Mouse (Mus musculus): ENCODE data around the gene Rtl1.
A peak's percentile ranks its signal among the peaks of the same experiment; 100 is the strongest.

The Rtl1 gene

GRCm38 (mm10) chr12:109582185-109582584, 17.9 kb downstream of the Rtl1 start:
- DNase-seq (ENCODE audit: inconsistent age in 2 of 2, low spot score in 1 of 2), result no peak

DNA sequence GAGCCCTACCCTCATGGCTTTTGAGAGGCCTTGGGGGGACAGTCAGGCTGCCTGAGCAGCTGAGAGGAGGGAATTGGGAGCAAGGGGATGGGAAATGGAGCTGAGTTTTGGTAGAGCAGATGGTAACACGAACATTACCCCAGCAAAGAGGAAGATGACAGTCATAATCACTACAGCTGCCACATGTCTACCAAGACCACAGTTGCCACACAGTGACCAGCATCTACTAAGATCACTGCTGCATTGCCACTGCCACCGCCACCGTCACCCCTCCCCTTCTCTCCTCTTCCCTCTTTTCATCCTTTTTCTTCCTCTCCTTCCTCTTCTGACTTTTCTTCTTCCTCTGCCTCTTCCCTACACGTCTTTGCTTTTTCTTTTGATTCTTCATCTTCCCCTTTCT, 27.9 kb downstream of the Rtl1 start:
- DNase-seq (ENCODE audit: inconsistent age in 2 of 2, low spot score in 1 of 2), result no peak

DNA sequence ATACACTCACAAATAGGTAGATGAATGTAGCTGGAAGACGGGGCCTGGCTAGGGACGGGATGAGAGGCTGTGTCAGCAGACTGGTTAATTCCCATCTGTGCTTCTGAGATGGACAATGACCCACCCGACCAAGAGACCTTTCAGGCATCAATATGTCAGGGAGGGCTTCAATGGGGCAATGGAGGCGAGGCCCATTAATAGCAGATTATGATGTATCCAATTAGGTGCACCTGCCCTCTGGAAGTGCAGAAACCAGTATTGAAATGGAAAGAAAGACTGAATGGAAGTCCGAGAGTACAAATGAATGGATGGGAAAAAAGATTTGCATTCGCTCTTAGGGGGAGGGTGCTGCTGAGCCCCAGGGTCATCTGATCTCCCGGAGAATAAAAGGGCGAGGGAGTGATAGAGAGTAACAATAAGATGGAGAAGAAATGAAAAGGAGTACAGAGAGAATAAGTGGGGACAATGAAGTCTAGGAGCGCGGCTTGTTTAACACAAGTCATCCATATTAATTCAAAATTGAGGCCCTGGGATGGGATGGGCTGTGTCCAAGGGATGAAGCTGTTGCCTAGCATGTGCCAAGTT, 39.9 kb downstream of the Rtl1 start:
- no peak for DNase-seq (ENCODE audit: inconsistent age in 2 of 2, low spot score in 1 of 2)

GRCm38 (mm10) chr12:109558891-109559487, 41.1 kb downstream of the Rtl1 start:
- no peak for DNase-seq (ENCODE audit: inconsistent age in 2 of 2, low spot score in 1 of 2)

DNA sequence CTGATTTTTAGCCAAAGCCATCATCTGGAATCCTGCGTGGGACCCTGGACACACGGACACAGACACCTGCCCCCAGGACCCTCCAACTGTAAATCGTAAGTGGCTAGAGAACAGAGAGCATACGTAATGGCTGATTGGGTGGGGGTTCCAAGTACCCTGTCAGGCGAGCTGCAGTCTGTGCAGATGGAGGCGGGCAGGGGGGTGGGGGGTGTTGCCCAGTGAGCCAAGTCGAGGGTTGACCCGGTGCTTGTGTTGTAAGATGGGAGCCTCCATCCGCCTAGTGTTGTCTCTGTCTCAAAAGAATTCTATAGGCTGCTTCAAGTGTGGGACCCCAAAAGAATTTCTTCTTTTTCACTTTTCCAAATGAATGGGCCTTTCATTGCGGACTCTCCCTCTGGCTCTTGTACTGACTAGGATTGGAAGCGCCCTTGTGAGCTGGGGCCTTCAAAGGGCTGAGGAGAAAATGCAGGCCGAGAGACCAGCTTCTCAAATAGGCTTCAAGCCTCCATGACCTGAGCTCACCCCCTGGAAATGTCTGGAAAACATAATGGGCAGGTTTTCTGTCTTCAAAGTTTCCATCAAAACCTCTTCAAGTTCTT, 41.8 kb downstream of the Rtl1 start:
- DNase-seq (ENCODE audit: inconsistent age in 2 of 2, low spot score in 1 of 2), result no peak

- DNase-seq (ENCODE audit: inconsistent age in 2 of 2, low spot score in 1 of 2), result no peak
Measured at GRCm38 (mm10) chr12:109555837-109556409, 44.2 kb downstream of the Rtl1 start.

DNA sequence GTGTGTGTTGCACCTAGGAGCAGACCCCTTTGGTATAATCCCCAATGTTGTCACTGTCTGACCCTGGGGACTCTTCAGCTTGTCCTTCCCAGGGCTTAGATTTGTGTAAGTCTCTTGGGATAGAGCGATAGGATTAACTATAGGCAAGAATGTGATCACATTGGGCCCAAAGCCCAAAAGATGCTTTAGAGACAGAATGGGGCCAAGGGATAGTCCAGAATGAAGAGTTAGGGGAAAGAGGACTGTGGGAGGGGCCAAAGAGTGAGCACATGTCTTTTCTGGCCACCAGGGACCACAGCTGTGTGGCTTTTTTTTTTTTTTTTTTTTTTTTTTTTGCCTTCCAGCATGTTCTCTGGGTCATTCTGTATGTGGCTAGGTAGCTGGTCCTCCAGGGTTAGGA, 46.6 kb downstream of the Rtl1 start:
- DNase-seq (ENCODE audit: inconsistent age in 2 of 2, low spot score in 1 of 2), result no peak

- DNase-seq (ENCODE audit: inconsistent age in 2 of 2, low spot score in 1 of 2), result no peak
Measured at GRCm38 (mm10) chr12:109552754-109553525, 47.2 kb downstream of the Rtl1 start.

- no peak for DNase-seq (ENCODE audit: inconsistent age in 2 of 2, low spot score in 1 of 2)
Measured at GRCm38 (mm10) chr12:109551771-109552170, 48.4 kb downstream of the Rtl1 start.

DNA sequence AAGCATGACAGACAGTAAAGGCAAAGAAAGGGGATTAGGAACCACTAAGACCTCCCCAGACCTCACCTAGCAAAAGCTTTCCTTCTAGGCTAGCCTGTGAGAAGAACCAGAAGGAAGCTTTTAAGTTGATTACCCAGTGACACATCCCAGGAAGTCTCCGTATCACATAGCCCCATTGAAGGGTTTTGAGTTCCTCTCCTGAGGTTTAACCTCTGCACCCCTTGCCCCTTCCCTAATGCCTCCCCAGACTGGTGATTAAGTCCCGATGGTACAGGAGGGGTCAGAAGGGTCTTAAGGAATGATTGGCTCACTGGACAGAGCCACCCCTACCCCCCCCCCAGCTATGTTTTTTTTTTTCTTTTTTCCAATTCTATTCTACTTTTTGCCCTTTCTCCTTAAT, 53.0 kb downstream of the Rtl1 start:
- DNase-seq (ENCODE audit: inconsistent age in 2 of 2, low spot score in 1 of 2), result no peak

DNA sequence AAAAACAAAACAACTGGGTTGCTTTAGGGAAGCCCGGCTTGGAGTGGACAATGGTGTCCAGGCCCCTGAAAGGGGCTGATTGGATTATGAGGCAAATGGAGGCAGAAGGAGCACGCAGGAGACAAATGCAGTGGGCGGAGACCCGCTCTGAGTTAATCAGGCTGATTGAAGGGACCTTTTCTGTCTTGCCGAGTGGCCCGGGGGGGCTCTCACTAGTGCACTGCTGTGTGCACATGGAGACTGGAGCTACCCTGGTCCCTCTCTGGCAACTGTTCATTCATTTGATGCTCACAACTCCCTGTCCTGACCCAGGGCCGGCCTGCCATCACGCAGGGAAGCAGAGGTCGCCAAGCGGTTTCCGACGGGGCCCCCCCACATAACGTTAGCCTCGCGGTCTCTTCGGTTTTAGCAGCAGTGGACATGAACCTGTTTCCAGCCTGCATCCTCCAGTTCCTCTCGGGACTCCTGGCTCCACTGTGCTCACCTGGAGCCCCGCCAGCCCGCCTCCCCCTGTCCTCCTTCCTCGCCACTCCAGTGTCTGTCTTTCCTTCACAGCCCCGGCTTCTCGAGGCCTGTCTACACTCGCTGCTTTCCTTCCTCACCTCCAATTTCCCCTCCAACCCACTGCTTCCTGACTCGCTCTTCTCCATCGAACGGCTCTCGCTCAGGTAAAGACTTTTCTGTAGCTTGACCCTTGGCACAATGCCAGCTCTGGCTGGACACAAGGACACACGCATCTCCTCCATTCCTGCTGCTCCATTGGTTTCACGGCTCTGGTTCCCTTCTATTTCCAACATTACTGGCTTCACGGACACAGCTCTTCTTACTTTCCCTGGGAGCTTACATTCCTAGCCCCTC, 54.0 kb downstream of the Rtl1 start:
- DNase-seq (ENCODE audit: inconsistent age in 2 of 2, low spot score in 1 of 2), result peak; percentile 42 to 64

- peak in 1 of 2 experiments; percentile 41 for DNase-seq (ENCODE audit: inconsistent age in 2 of 2, low spot score in 1 of 2)
Measured at GRCm38 (mm10) chr12:109543281-109543923, 56.7 kb downstream of the Rtl1 start.

DNA sequence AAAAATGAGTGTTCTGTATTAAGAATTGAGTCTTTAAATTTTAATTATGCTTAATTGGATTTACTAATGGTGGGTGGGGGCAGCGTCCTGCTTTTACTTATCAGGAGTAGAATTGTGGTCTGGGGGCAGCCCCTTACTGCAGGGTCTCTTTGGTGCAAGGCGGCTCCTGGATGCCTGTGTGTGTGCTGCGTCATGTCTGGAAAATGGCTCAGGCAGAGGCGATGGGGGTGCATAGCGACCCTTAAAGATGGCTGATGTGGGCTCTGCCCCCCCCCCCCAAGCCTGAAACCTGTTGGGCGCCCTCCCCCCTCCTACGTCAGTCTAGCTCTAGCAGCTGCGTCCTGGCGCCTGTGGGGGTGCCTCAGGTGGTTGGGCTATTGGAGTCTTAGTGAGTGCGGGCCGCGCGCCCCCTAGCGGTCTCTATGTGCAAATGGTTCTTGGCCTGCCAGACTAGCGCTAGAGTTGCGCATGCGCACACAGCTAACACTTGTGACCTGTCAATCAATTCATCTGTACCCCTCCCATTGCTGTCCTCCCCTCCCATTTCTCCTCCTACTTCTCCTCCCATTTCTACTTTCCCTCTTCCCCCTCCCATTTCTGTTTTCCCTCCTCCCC, 57.4 kb downstream of the Rtl1 start:
- peak; percentile 89 to 90 for DNase-seq (ENCODE audit: inconsistent age in 2 of 2, low spot score in 1 of 2)

- DNase-seq (ENCODE audit: inconsistent age in 2 of 2, low spot score in 1 of 2), result peak; percentile 53 to 74
Measured at GRCm38 (mm10) chr12:109542011-109542410, 58.1 kb downstream of the Rtl1 start.

GRCm38 (mm10) chr12:109541540-109541899, 58.6 kb downstream of the Rtl1 start:
- DNase-seq (ENCODE audit: inconsistent age in 2 of 2, low spot score in 1 of 2), result peak in 1 of 2 experiments; percentile 56

GRCm38 (mm10) chr12:109540739-109541539, 59.2 kb downstream of the Rtl1 start:
- peak; percentile 83 to 86 for DNase-seq (ENCODE audit: inconsistent age in 2 of 2, low spot score in 1 of 2)

- peak; percentile 58 to 73 for DNase-seq (ENCODE audit: inconsistent age in 2 of 2, low spot score in 1 of 2)
Measured at GRCm38 (mm10) chr12:109539950-109540349, 60.2 kb downstream of the Rtl1 start.

Measured in adrenal gland, adult (tissue).